8 mouse cellular contexts compared by ENCODE assay signal in genomic region chr9:66124111-66124531, GRCm38 (mm10). TPM values are rescaled to one million over a fixed set of nuclear protein-coding genes. Genes with fewer than 3 reads are reported as not detected.
A peak's percentile ranks its signal among the peaks of the same experiment; 100 is the strongest.
DNase-seq lines count a peak whose midpoint lies in the region; ATAC-seq and TF ChIP-seq lines count a peak whose summit lies in the region.

No protein-coding gene starts in this region.

- TF ChIP-seq CTCF in cerebellum, adult 2 months (IDR thresholded peaks at IDR 0.05; ENCODE audit: borderline replicate concordance, insufficient read depth, low read depth, low read length): no peak

- peak overlapping the region; percentile 68 for H3K4me3 ChIP-seq in cerebellum, adult 2 months (replicated peaks; ENCODE audit: insufficient read depth, low read depth, low read length)
- H3K4me3 ChIP-seq in heart, embryonic 14.5 days (ENCODE audit: control insufficient read depth in 1 of 2, insufficient read depth in 1 of 2, low read depth in 1 of 2, low read length in 2 of 2): peak overlapping the region; percentile 74 to 77
- peak overlapping the region; percentile 77 for H3K4me3 ChIP-seq in limb, embryonic 15.5 days
- peak overlapping the region; percentile 81 for H3K4me3 ChIP-seq in neural tube, embryonic 14.5 days (ENCODE audit: low read depth, low read length)

- DNase-seq in cerebellum, adult 2 months: no peak
- no peak for DNase-seq in cerebellum, postnatal 25 days
- peak; percentile 40 for DNase-seq in urinary bladder, postnatal 14 days (ENCODE audit: low spot score)
- DNase-seq in urinary bladder, postnatal 4 days (ENCODE audit: low spot score in 2 of 2): no peak
- DNase-seq in cerebellum, adult 11 months: no peak

- no peak for ATAC-seq in heart, embryonic 14.5 days (ENCODE audit: insufficient number of reproducible peaks, insufficient read depth, low FRiP score, low read depth)
- ATAC-seq in limb, embryonic 15.5 days (ENCODE audit: insufficient number of reproducible peaks, low FRiP score, low TSS enrichment, low read depth): no peak; the same call in 1 of the 2 replicates
- peak; percentile 32; the same call in 1 of the 2 replicates for ATAC-seq in neural tube, embryonic 14.5 days (ENCODE audit: low read depth)

- TF ChIP-seq POLR2A in cerebellum, adult 2 months (IDR thresholded peaks at IDR 0.05; ENCODE audit: borderline replicate concordance, insufficient read depth, low read length): no peak

- H3K4me2 ChIP-seq in heart, embryonic 14.5 days (ENCODE audit: low read length): peak overlapping the region; percentile 85
- peak overlapping the region; percentile 66 for H3K4me2 ChIP-seq in limb, embryonic 15.5 days
- H3K4me2 ChIP-seq in neural tube, embryonic 14.5 days (ENCODE audit: low read depth, low read length): peak overlapping the region; percentile 83

- peak overlapping the region; percentile 87 for H3K9ac ChIP-seq in heart, embryonic 14.5 days (ENCODE audit: low read length)
- H3K9ac ChIP-seq in limb, embryonic 15.5 days: peak overlapping the region; percentile 77
- H3K9ac ChIP-seq in neural tube, embryonic 14.5 days (replicated peaks; ENCODE audit: low read depth, low read length): peak overlapping the region; percentile 83

- 0 out of 2 replicates have a peak, but pooled peaks cover 4% of the 10 kb centered on the region for H3K36me3 ChIP-seq in heart, embryonic 14.5 days (ENCODE audit: control insufficient read depth, insufficient read depth, low read length)
- H3K36me3 ChIP-seq in limb, embryonic 15.5 days: no peaks in the 10 kb centered on the region
- H3K36me3 ChIP-seq in neural tube, embryonic 14.5 days (ENCODE audit: control insufficient read depth, insufficient read depth, low read length): no peaks in the 10 kb centered on the region

- H3K27ac ChIP-seq in cerebellum, adult 2 months (ENCODE audit: insufficient read depth, low read length): peak overlapping the region; percentile 30; the same call in 1 of the 2 replicates
- H3K27ac ChIP-seq in heart, embryonic 14.5 days (replicated peaks in 1 of 2; ENCODE audit: control insufficient read depth in 1 of 2, insufficient read depth in 1 of 2, low read depth in 2 of 2, low read length in 2 of 2): peak overlapping the region; percentile 73 to 87
- H3K27ac ChIP-seq in limb, embryonic 15.5 days: peak overlapping the region; percentile 90
- peak overlapping the region; percentile 92 for H3K27ac ChIP-seq in neural tube, embryonic 14.5 days (ENCODE audit: low read depth, low read length)

- no peaks in the 10 kb centered on the region for H3K4me1 ChIP-seq in cerebellum, adult 2 months (ENCODE audit: control insufficient read depth, insufficient read depth, low read length)
- H3K4me1 ChIP-seq in heart, embryonic 14.5 days (ENCODE audit: control insufficient read depth in 2 of 2, insufficient read depth in 2 of 2, low read length in 2 of 2): peaks cover 4 to 22% of the 10 kb centered on the region in 2 experiments; a peak in 3 of 4 replicates
- H3K4me1 ChIP-seq in limb, embryonic 15.5 days: peaks cover 27% of the 10 kb centered on the region
- peaks cover 29% of the 10 kb centered on the region for H3K4me1 ChIP-seq in neural tube, embryonic 14.5 days (ENCODE audit: control insufficient read depth, insufficient read depth, low read length)

- WGBS in cerebellum, adult 2 months: 1% methylated on average over 12 of the region's 12 CpGs
- WGBS in heart, embryonic 14.5 days: 1% methylated on average over 12 of the region's 12 CpGs
- whole genome bisulfite sequencing in limb, embryonic 15.5 days: under 1% methylated on average over 12 of the region's 12 CpGs
- WGBS in neural tube, embryonic 14.5 days: 2% methylated on average over 12 of the region's 12 CpGs

- H3K9me3 ChIP-seq in heart, embryonic 14.5 days (ENCODE audit: control insufficient read depth, low read length): no peaks in the 10 kb centered on the region
- no peaks in the 10 kb centered on the region for H3K9me3 ChIP-seq in limb, embryonic 15.5 days
- no peaks in the 10 kb centered on the region for H3K9me3 ChIP-seq in neural tube, embryonic 14.5 days (ENCODE audit: control insufficient read depth, low read length)

- H3K27me3 ChIP-seq in cerebellum, adult 2 months (ENCODE audit: control insufficient read depth, insufficient read depth, low read length): no peaks in the 10 kb centered on the region
- no peaks in the 10 kb centered on the region for H3K27me3 ChIP-seq in heart, embryonic 14.5 days (ENCODE audit: control insufficient read depth, insufficient read depth, low read length)
- H3K27me3 ChIP-seq in limb, embryonic 15.5 days: no peaks in the 10 kb centered on the region
- no peaks in the 10 kb centered on the region for H3K27me3 ChIP-seq in neural tube, embryonic 14.5 days (ENCODE audit: control insufficient read depth, insufficient read depth, low read length)

RNA-seq across cellular contexts. Expression of gene Snx1, which starts 2.3 kb away (rescaled TPM):
- polyA plus RNA-seq in cerebellum, adult 2 months (2012; rRNA removed): 111 and 121 TPM in 2 replicates
- polyA plus RNA-seq in heart, embryonic 14.5 days (2014; fragmentation: Nextera tagmentation; extraction: Ambion mirVana): 63.8 and 65.1 TPM in 2 replicates
- 115 and 128 TPM in 2 replicates for polyA plus RNA-seq in limb, embryonic 15.5 days (2015; fragmentation: Nextera tagmentation; extraction: Ambion mirVana)
- polyA plus RNA-seq in neural tube, embryonic 14.5 days (2014; fragmentation: Nextera tagmentation; extraction: Ambion mirVana): 66.7 and 77.4 TPM in 2 replicates

RNA-seq across cellular contexts. Expression of gene Ciao2a, which starts 2.3 kb away (rescaled TPM):
- polyA plus RNA-seq in cerebellum, adult 2 months (2012; rRNA removed): 24.3 and 25.9 TPM in 2 replicates
- polyA plus RNA-seq in heart, embryonic 14.5 days (2014; fragmentation: Nextera tagmentation; extraction: Ambion mirVana): 163 and 172 TPM in 2 replicates
- 133 and 134 TPM in 2 replicates for polyA plus RNA-seq in limb, embryonic 15.5 days (2015; fragmentation: Nextera tagmentation; extraction: Ambion mirVana)
- polyA plus RNA-seq in neural tube, embryonic 14.5 days (2014; fragmentation: Nextera tagmentation; extraction: Ambion mirVana): 66.6 and 81.4 TPM in 2 replicates

RNA-seq across cellular contexts. Expression of gene Dapk2, which starts 33.9 kb away (rescaled TPM):
- polyA plus RNA-seq in cerebellum, adult 2 months (2012; rRNA removed): 3.6 and 3.8 TPM in 2 replicates
- 4.8 and 5.7 TPM in 2 replicates for polyA plus RNA-seq in heart, embryonic 14.5 days (2014; fragmentation: Nextera tagmentation; extraction: Ambion mirVana)
- polyA plus RNA-seq in limb, embryonic 15.5 days (2015; fragmentation: Nextera tagmentation; extraction: Ambion mirVana): 4.6 and 6.5 TPM in 2 replicates
- 0.25 and 0.63 TPM in 2 replicates for polyA plus RNA-seq in neural tube, embryonic 14.5 days (2014; fragmentation: Nextera tagmentation; extraction: Ambion mirVana)

RNA-seq across cellular contexts. Expression of gene Snx22, which starts 54.6 kb away (rescaled TPM):
- 8.8 and 9.7 TPM in 2 replicates for polyA plus RNA-seq in cerebellum, adult 2 months (2012; rRNA removed)
- polyA plus RNA-seq in heart, embryonic 14.5 days (2014; fragmentation: Nextera tagmentation; extraction: Ambion mirVana): 1.2 and 1.6 TPM in 2 replicates
- 2.7 and 4.5 TPM in 2 replicates for polyA plus RNA-seq in limb, embryonic 15.5 days (2015; fragmentation: Nextera tagmentation; extraction: Ambion mirVana)
- polyA plus RNA-seq in neural tube, embryonic 14.5 days (2014; fragmentation: Nextera tagmentation; extraction: Ambion mirVana): 8.0 and 8.9 TPM in 2 replicates

Comparison
In these comparisons a context has a peak if more than half of its experiments do, and no peak if none do; other contexts are left out.
1. H3K27ac ChIP-seq: peak in every context shown above with its lines; median percentile 92 in neural tube, embryonic 14.5 days; 90 in limb, embryonic 15.5 days; 80 in heart, embryonic 14.5 days; 30 in cerebellum, adult 2 months.